Mouse (Mus musculus): ENCODE measurements around the gene Dctn2. TPM values are rescaled to one million over a fixed set of nuclear protein-coding genes. Genes with fewer than 3 reads are reported as not detected.
A peak's percentile ranks its signal among the peaks of the same experiment; 100 is the strongest.

Gene Dctn2
- polyA plus RNA-seq, 1 experiment from 2014 or later: 80.0 TPM

DNA sequence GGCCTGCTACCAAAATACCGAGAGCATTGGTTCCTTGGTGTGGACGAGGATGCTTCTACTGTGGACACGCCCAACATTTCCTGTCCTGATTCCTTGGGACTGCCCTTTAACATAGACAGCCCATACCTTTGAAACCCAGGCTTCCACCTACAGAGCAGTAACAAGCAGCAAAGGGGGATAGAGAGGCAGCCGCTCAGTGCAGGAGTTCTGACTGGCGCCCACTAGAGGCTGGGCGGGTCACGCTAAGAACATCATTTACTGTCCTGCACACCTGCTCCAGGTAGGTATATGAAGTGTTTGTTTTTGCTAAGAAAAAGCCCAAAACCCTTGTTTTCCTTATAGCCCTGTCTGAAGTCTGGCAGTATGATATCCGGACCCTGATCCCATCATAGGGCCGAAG lies 33.0 kb upstream of the Dctn2 start:
- DNase-seq: no peak
- Histone ChIP-seq H3K9ac (no peak overlapping the region), H3K27me3 (peaks cover 30% of the 10 kb centered on the region), H3K4me1 (replicated peaks) (peaks cover 23% of the 10 kb centered on the region), H3K36me3 (no peaks in the 10 kb centered on the region), H3K27ac (no peak overlapping the region), H3K4me2 (no peak overlapping the region), H3K4me3 (replicated peaks) (no peak overlapping the region), H3K9me3 (replicated peaks) (no peaks in the 10 kb centered on the region)
- WGBS (ENCODE audit: insufficient replicate concordance): 63% methylated on average over 9 of the region's 9 CpGs
- ATAC-seq (ENCODE audit: low read depth): no peak

DNA sequence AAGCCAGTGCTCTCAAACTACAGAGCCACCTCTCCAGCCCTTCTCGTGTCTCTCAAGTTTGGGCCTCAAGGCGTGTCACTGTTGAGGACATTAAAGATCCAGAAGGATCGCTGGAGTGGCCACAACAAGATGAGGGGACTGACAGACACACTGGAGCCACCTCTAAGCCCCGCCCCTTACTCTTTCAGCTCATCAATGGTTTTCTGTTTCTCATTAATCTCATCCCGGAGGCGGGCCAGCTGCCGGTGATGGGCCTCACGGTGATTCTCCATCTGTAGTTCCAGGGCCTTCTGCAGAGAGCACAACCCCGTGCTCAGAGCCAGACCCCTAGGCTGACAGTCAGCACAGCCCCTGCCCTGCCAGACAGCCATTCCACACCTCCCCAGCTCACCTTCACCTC lies 29.6 kb upstream of the Dctn2 start:
- ATAC-seq (ENCODE audit: low read depth): no peak
- Histone ChIP-seq H3K27me3 (peaks cover 53% of the 10 kb centered on the region), H3K9me3 (replicated peaks) (no peaks in the 10 kb centered on the region), H3K9ac (no peak overlapping the region), H3K4me2 (no peak overlapping the region), H3K36me3 (no peaks in the 10 kb centered on the region), H3K4me1 (replicated peaks) (0 out of 2 replicates have a peak, but pooled peaks cover 3% of the 10 kb centered on the region), H3K4me3 (replicated peaks) (no peak overlapping the region), H3K27ac (no peak overlapping the region)
- DNase-seq: no peak
- 42% methylated on average over 9 of the region's 9 CpGs for WGBS (ENCODE audit: insufficient replicate concordance)

DNA sequence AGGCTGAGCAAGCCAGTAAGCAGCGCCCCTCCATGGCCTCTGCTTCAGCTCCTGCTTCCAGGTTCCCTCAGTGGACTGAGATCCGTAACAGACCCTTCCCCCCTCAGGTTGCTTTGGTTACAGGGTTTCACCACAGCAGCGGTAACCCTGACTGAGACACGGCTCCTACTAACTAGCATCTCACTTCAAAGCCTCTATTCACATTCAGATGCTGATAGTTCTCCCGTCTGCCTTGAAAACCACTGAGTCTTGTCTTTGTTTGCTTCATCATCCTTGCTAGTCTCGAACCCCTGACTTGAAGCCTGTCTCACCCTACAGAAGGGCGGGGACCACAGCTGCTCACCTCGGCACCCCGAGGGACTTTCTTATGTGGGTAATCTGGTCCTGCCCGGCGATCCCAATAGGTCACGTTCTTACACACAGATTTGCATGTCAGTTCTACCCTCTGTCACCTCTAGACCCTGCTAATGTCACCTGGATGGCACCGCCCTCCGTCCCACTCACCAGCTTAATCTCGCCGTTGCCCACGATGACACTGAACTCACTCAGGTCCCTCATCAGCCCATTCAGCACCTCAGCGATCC lies 27.8 kb upstream of the Dctn2 start:
- Histone ChIP-seq H3K36me3 (no peaks in the 10 kb centered on the region), H3K27me3 (peaks cover 54% of the 10 kb centered on the region), H3K27ac (no peak overlapping the region), H3K4me1 (replicated peaks) (no peaks in the 10 kb centered on the region), H3K9me3 (replicated peaks) (no peaks in the 10 kb centered on the region), H3K4me2 (no peak overlapping the region), H3K9ac (no peak overlapping the region), H3K4me3 (replicated peaks) (no peak overlapping the region)
- no peak for DNase-seq
- WGBS (ENCODE audit: insufficient replicate concordance): 48% methylated on average over 18 of the region's 18 CpGs
- no peak for ATAC-seq (ENCODE audit: low read depth)

DNA sequence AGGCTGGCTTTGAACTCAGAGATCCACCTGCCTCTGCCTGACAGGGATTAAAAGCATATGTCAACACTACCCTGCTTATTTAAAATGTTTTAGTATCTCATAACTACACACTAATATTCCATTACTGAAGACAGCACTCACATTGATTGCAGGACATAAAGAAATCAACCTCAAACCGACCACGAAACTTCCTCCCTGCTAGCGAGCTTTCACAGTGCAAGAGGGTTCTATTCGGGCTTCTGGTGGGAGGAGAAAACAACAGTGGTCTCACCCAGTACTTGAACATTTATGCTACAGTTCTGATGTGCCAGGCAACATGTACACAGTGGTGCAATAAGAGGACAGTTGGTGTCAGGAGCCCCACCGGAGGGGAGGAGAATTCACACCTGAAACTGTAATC lies 15.4 kb upstream of the Dctn2 start:
- Histone ChIP-seq H3K4me2 (no peak overlapping the region), H3K9ac (no peak overlapping the region), H3K27ac (no peak overlapping the region), H3K4me1 (replicated peaks) (no peaks in the 10 kb centered on the region), H3K27me3 (0 out of 2 replicates have a peak, but pooled peaks cover 19% of the 10 kb centered on the region), H3K4me3 (replicated peaks) (no peak overlapping the region), H3K36me3 (no peaks in the 10 kb centered on the region), H3K9me3 (replicated peaks) (no peaks in the 10 kb centered on the region)
- WGBS (ENCODE audit: insufficient replicate concordance): 27% methylated on average over 5 of the region's 5 CpGs
- DNase-seq: no peak
- ATAC-seq (ENCODE audit: low read depth): no peak

DNA sequence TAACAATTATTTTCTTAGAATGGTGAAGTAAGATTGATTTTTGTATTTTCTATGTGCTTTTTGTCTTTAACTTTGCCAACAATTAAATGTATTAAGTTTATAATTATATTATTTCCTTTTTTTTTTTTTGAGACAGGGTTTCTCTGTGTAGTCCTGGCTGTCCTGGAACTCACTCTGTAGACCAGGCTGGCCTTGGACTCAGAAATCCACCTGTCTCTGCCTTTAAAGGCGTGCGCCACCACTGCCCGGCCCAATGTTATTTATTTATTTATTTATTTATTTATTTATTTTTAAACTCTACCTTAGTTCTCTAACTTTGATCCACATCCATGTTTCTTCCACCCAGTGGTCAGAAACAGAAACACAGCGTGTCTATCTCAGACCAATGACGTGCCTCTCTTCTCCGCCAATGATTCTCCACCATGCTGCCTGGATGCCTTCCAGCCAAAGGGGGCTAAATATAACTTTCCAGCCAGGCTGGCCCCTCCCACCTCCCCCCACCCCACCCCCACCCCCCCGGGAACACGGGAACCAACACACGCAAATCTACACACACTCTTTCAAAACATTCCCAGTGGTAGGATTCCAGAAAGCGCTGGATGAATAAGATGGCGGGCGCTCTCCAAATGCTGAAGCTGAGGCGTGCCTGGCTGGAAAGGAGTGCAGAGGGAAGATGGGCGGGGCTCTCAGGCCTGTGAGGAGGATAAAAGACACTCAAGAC lies 10.4 kb upstream of the Dctn2 start:
- DNase-seq (peak; percentile 27), ATAC-seq (ENCODE audit: low read depth) (no peak)
- Histone ChIP-seq H3K9ac (no peak overlapping the region), H3K4me2 (no peak overlapping the region), H3K4me3 (replicated peaks) (no peak overlapping the region), H3K9me3 (replicated peaks) (no peaks in the 10 kb centered on the region), H3K4me1 (replicated peaks) (no peaks in the 10 kb centered on the region), H3K27ac (no peak overlapping the region), H3K36me3 (no peaks in the 10 kb centered on the region), H3K27me3 (peaks cover 47% of the 10 kb centered on the region)
- 21% methylated on average over 14 of the region's 14 CpGs for WGBS (ENCODE audit: insufficient replicate concordance)

DNA sequence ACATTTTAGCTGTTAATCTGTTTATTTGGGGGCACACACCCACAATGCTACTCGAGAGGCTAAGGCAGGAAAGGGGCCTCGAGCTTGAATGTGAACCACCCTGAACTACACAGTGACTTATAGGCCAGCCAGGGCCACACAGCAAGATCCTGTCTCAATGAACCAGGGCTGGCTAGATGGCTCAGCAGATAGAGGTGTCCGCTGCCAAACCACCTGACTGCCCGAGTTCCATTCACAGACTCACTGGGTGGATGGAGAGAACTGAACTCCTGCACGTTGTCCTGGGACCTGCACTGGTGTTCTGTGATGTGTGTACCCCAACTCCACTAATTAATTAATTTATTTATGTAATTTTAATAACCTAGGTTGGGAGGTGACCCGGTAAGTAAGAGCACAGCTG lies 8.4 kb upstream of the Dctn2 start:
- H3K4me3 ChIP-seq (replicated peaks): no peak overlapping the region
- DNase-seq: no peak
- peaks cover 6% of the 10 kb centered on the region for H3K4me1 ChIP-seq (replicated peaks)
- no peaks in the 10 kb centered on the region for H3K36me3 ChIP-seq
- no peaks in the 10 kb centered on the region for H3K9me3 ChIP-seq (replicated peaks)
- no peak overlapping the region for H3K4me2 ChIP-seq
- no peak overlapping the region for H3K9ac ChIP-seq
- 60% methylated on average over 6 of the region's 6 CpGs for WGBS (ENCODE audit: insufficient replicate concordance)
- no peak for ATAC-seq (ENCODE audit: low read depth)
- peaks cover 62% of the 10 kb centered on the region for H3K27me3 ChIP-seq
- H3K27ac ChIP-seq: no peak overlapping the region

DNA sequence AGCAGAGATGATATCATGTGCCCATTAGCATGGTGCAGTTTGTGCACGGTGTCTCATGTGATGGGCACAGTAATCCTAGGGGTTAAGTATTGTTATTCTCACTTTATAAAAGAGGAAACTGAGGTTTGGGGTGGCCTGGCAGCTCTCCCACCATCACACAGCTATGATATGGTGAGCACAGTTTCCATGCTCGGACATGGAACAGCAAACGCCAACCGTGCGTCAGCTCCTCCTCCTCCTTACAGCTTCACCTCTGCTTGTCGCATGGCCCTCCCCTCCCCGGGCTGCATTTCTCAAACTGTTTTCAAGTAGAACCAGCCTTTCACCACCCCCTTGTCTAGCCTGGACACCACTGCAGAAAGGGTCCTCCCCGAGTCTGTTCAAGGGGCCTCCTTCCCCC lies 7.7 kb upstream of the Dctn2 start:
- 63% methylated on average over 8 of the region's 8 CpGs for WGBS (ENCODE audit: insufficient replicate concordance)
- Histone ChIP-seq H3K4me2 (no peak overlapping the region), H3K27ac (no peak overlapping the region), H3K4me1 (replicated peaks) (peaks cover 9% of the 10 kb centered on the region), H3K9me3 (replicated peaks) (no peaks in the 10 kb centered on the region), H3K4me3 (replicated peaks) (no peak overlapping the region), H3K27me3 (peaks cover 69% of the 10 kb centered on the region), H3K36me3 (no peaks in the 10 kb centered on the region), H3K9ac (no peak overlapping the region)
- ATAC-seq (ENCODE audit: low read depth) (no peak), DNase-seq (no peak)

DNA sequence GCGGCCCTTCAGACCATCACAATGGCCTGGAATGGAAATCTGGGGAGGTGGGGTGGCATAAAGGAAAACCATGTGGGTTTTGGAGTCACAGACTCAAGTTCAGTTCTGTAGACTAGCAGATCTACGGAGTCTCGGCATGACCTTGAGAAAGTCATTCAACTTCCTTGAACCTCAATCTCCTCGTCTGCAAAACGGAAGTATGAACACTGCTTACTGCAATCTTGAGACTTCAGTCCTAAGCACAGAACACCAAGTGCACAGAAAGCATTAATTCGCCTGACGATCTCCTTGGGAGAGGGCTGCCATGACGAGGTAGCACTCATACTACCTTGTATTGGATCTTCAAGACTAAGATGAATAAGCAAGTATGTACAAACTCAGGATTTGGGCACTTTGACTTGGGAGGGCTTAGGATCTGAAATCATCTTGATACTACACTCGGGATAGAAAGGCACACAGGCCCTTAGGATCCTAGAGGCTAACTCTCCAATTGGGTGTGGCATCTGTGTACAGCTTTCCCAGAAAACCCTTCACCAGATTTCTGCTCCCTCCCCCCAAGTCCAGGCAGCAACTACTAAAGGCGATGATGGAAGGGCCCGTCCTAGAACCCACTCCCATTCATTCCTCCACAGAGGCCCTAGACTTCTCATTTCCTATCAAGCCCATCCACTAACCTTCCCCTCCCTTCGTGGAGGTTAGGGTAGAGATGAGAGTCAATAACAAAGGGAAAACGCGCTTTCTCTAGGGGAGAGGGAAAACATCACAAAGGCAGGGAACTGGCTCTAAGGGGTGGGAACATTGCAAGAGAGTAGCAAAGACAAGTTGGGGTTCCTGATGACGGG lies 4.2 kb upstream of the Dctn2 start:
- Histone ChIP-seq H3K9ac (no peak overlapping the region), H3K27ac (no peak overlapping the region), H3K4me2 (peak overlapping the region; percentile 74), H3K4me1 (replicated peaks) (peaks cover 15% of the 10 kb centered on the region), H3K36me3 (no peaks in the 10 kb centered on the region), H3K9me3 (replicated peaks) (no peaks in the 10 kb centered on the region), H3K27me3 (peaks cover 74% of the 10 kb centered on the region), H3K4me3 (replicated peaks) (no peak overlapping the region)
- 56% methylated on average over 15 of the region's 15 CpGs for WGBS (ENCODE audit: insufficient replicate concordance)
- no peak for DNase-seq
- ATAC-seq (ENCODE audit: low read depth): no peak

DNA sequence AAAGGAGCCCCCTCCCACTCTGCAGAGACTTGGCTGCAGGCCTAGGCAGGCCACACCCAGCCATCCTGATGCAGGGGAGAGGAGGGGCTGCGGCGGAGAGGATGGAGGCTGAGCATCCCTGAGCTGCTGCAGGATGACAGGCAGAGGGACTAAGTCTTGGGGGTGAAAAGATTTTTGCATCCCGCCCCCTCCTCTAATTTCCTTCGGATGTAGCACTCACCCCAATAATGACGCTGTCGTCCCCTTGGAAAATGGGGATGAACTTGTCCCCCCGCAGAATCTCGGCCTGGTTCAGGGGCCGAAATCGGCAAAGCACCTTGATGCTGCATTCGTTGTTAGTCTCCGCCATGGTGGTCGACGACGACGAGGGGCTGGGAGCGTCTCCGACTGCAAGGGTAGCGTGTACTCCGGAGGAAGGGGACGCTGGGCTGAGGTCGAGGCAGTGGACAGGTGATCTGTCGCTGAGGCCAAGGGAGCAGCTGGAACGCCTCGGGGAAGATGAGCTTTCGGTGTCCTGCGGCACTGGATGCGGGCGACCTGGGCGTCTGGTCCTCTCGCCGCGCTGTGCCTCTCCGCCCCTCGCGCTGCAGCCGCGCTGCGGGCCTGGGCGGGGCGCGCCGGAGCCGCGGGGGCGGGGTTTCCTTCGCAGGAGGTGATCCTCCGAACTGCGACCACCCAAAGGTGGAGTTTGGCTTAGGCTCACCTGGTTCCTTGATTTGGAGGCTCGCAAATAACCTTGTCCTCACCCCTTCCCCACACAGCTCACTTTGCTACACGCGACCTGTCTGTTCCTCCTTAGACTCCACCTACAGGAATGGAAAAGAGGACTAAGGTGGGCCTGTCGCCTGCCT lies 3.4 kb upstream of the Dctn2 start, which contains the start of gene Kif5a:
Gene Kif5a, minus strand, starts transcription at position 801 of the 851 bp plus-strand sequence.
- Histone ChIP-seq H3K4me1 (replicated peaks) (peaks cover 23% of the 10 kb centered on the region), H3K36me3 (no peaks in the 10 kb centered on the region), H3K9me3 (replicated peaks) (no peaks in the 10 kb centered on the region), H3K4me2 (peak within 1 kb of the TSS; percentile 74), H3K9ac (peak within 1 kb of the TSS; percentile 44), H3K27me3 (peaks cover 65% of the 10 kb centered on the region), H3K4me3 (replicated peaks) (peak within 1 kb of the TSS; percentile 52), H3K27ac (no peak within 1 kb of the TSS)
- ATAC-seq (ENCODE audit: low read depth) (no peak), DNase-seq (peak; percentile 39)
- 3% methylated on average over 53 of the region's 53 CpGs for WGBS (ENCODE audit: insufficient replicate concordance)

DNA sequence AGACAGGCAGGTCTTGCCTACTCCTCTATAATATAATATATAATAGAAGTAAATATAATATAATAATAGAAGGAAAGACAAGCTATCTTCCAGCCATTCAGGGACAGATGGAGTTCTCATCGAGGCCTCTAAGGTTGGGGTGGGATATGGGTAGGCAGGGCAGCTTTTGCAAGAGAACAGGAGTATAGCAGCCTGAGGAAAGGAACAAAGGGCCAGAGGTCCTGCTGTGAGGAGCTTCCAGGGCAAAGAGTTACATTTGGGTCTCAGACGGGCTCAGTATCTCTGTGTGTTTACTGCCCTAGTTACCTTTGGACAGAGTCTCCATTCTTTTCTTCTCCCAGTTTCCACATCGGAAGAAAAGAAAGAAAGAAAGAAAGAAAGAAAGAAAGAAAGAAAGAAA lies 2.5 kb upstream of the Dctn2 start:
- no peak overlapping the region for H3K9ac ChIP-seq
- peaks cover 57% of the 10 kb centered on the region for H3K27me3 ChIP-seq
- no peak overlapping the region for H3K27ac ChIP-seq
- H3K9me3 ChIP-seq (replicated peaks): no peaks in the 10 kb centered on the region
- H3K4me3 ChIP-seq (replicated peaks): no peak overlapping the region
- DNase-seq: no peak
- WGBS (ENCODE audit: insufficient replicate concordance): 69% methylated on average over 3 of the region's 3 CpGs
- peaks cover 32% of the 10 kb centered on the region for H3K4me1 ChIP-seq (replicated peaks)
- H3K36me3 ChIP-seq: peaks cover 5% of the 10 kb centered on the region
- no peak for ATAC-seq (ENCODE audit: low read depth)
- H3K4me2 ChIP-seq: peak overlapping the region; percentile 74; the same call in 1 of the 2 replicates

DNA sequence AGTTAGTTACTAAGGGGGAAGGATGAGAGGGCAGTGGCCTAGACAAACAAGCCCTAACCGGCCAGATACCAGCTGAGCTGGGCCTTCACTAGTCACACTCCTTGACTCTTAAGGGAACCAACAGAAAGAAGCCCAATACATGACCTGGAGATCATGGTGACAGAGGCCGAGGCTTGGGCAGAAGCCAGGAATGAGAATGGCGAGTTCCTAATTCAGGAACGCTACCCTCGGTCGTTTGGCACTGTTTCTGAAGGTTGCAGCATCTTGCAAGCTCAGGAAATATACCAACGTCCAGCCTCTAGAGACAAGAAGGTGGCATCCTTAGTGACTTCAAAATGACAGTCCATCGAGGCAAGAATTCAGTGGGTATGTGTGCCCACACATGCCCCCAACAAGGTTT lies 1.8 kb upstream of the Dctn2 start:
- peaks cover 39% of the 10 kb centered on the region for H3K4me1 ChIP-seq (replicated peaks)
- no peaks in the 10 kb centered on the region for H3K9me3 ChIP-seq (replicated peaks)
- no peak overlapping the region for H3K27ac ChIP-seq
- WGBS (ENCODE audit: insufficient replicate concordance): 72% methylated on average over 8 of the region's 8 CpGs
- no peak overlapping the region for H3K4me2 ChIP-seq
- H3K9ac ChIP-seq: no peak overlapping the region
- H3K36me3 ChIP-seq: peaks cover 11% of the 10 kb centered on the region
- ATAC-seq (ENCODE audit: low read depth) (no peak), DNase-seq (no peak)
- H3K27me3 ChIP-seq: peaks cover 52% of the 10 kb centered on the region
- no peak overlapping the region for H3K4me3 ChIP-seq (replicated peaks)
